Mouse (Mus musculus) gastrocnemius, adult 8-10 months (tissue): ENCODE data around the gene Ugt1a1. TPM values are rescaled to one million over a fixed set of nuclear protein-coding genes. Genes with fewer than 3 reads are reported as not detected.

Source experiments
- DNase-seq, 2 experiments: peaks; one replicate each; pipeline ENCODE4 v3.0.0; 2022; ENCODE audit warnings: low spot score in 2 of 2
- total RNA-seq, 4 experiments: library from RNA; stranded (reverse); gene quantifications; 2 replicates each; pipeline ENCODE4 v1.2.4; 2022

Ugt1a1 gene
- total RNA-seq, 4 experiments from 2014 or later = 0.12 to 0.46 TPM; not detected in 2

- DNase-seq = peak in 1 of 2 experiments; percentile 35
Observed at GRCm38 (mm10) chr1:88233421-88234247, 21.9 kb downstream of the Ugt1a1 start.

GRCm38 (mm10) chr1:88234248-88234610 lies 22.5 kb downstream of the Ugt1a1 start:
- no peak for DNase-seq

- peak in 1 of 2 experiments; percentile 15 for DNase-seq
Observed at GRCm38 (mm10) chr1:88234646-88235045, 22.9 kb downstream of the Ugt1a1 start.

DNA sequence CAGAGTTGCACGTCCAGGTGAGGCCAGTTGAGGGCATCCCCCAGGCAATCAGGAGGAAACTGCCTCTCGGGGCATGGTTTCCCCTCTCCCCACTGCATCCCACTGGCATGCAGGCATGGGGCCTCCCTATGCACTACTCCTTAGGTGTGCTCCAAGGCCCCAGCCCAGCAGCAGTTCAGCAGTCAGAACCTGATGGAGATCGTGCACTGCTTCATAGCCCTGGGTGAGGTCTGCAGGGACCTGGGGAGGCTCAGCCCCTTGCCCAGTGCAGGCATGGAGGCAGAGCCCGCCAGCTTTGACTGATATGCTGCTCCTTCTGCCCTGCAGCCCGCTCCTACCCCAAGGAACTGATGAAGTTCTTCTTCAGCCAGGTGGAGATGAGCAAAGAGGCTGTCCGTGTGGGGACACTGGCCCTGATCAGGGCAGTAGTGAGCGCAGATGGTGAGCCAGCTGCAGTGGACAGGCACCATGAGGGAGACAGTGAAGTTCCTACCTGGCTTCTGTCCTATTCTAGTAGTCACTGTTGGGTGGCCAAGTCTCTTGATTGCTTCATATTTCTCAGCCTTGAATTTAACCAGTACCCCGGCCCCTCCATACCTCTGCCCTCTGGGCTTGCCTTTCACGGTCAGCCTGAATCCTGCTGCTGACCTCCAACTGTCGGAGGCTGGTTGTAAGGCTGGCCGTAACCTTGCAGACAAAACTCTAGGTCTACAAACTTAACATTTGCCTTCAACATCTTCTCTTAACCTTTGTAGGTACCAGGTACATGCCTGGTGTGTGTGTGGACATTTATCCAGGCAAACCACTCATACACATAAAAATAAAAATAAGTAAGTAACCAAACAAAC lies 23.5 kb downstream of the Ugt1a1 start:
- DNase-seq = peak in 1 of 2 experiments; percentile 37

DNA sequence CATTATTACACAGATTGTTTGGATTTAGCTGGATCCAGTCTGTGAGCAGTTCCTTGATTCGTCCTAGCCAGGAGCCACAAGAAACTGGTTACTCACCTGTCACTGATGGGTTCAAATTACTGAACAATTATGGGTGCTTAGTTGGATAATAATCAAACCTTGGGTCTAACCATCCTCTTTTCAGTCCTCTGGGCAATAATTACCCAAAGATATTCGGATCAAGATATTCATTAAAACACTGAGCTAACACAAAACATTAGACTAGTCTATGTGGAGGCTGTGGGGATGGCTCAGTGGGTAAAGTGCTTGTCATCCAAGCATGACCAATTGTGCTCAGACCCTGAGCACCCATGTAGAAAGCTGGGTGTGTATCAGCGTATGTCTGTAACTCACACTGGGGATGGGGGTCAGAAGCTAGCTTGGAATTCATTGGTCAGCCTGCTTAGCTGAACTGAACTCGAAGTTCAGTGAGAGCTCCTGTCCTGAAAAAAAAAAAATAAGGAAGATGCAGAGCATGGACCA lies 24.2 kb downstream of the Ugt1a1 start:
- DNase-seq = no peak

GRCm38 (mm10) chr1:88237311-88237710 lies 25.6 kb downstream of the Ugt1a1 start:
- peak in 1 of 2 experiments; percentile 15 for DNase-seq

DNA sequence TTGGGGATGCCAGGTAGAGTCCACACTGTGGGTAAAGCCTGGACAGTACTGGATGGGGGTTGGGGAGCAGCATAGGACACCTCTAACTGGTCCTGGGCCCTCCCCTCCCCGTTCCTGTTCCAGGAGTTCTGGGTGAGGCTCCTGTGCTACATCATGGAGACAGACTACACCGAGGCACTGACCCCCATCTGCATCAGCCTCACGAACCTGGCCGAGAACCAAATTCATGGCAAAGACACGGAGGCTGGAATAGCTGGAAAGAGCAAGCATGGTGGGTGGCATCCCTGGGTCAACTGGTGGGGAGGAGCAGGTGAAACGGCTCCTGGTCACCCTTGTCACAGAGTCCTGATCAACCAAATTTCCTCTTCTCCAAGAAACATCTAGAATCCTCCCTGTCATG lies 27.0 kb downstream of the Ugt1a1 start:
- DNase-seq = no peak

GRCm38 (mm10) chr1:88240072-88240471 lies 28.3 kb downstream of the Ugt1a1 start:
- DNase-seq = no peak

GRCm38 (mm10) chr1:88240579-88240978 lies 28.8 kb downstream of the Ugt1a1 start:
- no peak for DNase-seq

DNA sequence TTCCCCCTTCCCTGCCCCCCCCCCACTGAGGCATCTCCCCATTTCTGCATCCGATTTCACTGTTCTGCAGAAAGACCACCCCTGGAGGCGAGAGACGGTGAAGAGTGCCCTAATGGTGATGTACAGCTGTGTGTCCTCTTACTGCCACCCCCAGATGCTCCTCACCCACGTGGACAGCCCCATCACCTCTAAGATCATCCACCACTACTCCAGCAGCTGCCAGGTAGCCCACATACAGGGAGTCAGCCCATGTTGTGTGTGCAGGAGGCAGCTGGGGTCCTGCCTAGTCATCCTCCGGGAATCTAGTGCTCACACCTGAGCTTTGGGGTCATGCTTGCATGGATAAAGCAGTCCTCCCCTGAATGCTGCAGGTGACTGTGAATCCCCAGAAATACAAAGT lies 32.1 kb downstream of the Ugt1a1 start:
- DNase-seq = no peak

DNA sequence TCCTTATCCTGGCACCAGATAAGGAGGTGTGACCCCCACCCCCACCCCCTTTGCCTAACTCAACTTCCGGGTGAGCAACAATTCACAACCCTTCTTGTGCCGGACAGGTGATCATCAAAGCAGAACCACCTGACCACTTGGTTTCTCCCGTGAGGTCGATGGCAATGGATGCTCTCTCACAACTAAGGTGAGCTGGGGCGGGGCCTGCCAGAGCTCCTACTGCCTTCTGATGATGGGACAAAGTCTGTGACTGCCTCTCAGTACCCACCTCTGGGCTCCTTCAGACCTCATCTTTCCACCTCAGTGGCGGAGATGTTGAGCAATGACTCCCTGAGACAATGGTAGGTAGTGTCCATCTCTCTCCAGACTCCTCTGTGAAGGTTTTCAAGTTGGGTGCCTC lies 34.1 kb downstream of the Ugt1a1 start:
- DNase-seq = no peak

DNA sequence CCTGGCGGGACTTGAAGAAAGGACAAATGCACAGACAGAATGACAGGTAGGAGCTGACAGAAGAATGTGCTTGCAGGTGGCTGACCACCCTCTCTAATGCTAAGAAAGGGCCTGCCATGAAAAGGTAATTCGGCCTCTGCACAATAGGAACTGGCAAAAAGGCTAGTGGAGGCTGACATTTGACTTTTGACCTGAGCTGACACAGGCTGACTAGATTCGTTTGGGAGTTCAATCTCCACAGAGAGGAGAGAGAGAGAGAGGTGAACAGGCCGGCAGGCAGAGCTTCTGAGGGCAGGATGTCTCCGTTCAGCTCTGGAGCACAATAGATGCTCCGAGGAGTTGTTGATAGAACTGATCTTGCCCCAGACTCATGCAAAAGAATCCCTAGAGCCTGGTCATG lies 34.6 kb downstream of the Ugt1a1 start:
- no peak for DNase-seq

DNA sequence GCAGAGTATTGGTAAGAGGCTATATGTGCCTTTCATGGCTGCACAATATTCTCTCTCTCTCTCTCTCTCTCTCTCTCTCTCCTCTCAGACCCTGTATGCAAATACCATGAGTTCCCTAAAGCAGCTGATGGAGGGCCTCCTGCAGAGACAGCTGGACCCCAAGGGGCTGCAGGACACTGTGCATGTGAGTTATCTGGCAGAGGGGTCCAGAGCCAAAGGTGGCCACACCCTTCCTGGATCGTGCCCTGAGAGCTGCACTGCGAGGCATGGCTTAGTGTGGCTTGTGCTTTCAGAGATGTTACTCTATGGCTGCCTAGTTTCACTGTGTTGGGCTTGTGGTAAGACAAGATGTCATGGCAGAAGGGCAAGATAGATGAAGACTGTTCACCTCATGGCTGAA lies 35.9 kb downstream of the Ugt1a1 start:
- no peak for DNase-seq

DNA sequence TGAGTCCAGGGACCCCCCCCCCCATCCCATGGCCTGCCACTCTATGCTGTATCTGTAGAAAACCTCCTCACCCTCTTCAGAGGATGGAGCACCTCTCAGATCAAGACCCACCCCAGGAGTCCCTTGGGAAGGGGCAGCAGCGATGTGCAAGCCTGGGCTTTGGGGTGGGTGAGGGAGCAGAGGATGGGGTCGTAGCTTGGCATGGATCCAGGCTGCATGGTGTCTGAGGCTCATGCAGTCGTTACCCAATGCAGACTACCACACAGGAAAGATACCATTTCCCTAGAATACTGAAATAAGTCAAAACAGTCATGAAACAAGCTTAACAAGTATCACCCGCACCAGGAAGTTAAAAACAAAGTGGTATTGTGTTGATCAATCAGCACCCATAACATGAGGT lies 36.9 kb downstream of the Ugt1a1 start:
- DNase-seq = no peak

DNA sequence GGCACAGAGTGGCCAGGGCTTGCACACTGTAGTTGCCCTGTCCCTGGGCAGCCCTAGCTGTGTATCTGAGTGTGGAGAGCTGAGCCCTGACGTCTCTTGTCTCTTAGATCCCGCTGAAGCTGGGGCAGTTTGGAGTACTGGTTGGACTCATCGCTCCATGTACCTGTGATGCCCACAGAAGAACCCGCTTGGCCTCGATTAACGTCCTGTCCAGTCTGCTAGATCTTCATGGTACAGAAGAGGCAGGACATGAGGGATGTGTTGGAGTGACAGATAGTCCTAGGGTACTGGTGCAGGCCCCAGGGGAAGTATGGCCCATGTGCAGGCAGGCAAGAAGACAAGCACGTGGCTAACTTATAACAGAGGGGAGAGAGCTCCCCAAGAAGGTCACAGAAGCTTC lies 37.8 kb downstream of the Ugt1a1 start:
- DNase-seq = no peak

GRCm38 (mm10) chr1:88250023-88250422 lies 38.3 kb downstream of the Ugt1a1 start:
- no peak for DNase-seq

DNA sequence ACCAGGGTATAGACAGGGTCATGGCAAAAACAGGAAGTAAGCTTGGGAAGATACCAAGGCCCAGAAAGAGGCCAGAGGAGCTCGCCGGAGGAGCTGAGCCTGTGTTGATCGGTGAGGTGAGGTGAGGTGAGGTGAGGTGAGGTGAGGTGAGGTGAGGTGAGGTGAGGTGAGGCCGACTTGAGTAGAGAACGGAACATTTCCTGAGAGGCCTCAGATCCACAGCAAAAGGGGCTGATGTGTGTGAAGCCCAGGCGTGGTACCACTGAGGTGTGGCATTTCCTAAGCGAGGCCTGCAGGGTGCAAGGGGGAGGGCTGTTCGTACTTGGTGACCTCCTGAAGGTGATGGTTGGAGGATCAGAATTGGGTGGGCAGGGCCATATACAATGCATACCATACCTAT lies 41.3 kb downstream of the Ugt1a1 start:
- no peak for DNase-seq

DNA sequence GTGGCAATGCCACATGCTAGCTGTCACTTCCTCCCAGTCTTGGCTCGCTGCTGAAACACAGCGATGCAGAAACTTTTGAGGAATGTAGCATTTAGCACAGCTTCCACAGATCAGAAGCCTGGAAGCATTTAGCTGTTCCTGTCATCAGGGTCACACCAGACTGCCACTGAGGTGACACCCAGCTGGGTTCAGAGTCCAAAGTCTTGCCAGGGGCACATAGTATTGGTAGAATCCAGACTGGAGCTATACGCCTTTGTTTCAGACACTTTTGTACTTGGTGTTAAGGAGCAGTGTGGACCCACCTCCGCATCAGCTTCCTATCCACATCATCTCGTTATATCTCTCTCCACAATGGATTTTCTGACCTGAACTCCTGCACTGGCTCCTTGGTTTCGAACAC lies 41.8 kb downstream of the Ugt1a1 start:
- DNase-seq = no peak

- DNase-seq = no peak
Observed at GRCm38 (mm10) chr1:88254793-88255465, 43.2 kb downstream of the Ugt1a1 start.

DNA sequence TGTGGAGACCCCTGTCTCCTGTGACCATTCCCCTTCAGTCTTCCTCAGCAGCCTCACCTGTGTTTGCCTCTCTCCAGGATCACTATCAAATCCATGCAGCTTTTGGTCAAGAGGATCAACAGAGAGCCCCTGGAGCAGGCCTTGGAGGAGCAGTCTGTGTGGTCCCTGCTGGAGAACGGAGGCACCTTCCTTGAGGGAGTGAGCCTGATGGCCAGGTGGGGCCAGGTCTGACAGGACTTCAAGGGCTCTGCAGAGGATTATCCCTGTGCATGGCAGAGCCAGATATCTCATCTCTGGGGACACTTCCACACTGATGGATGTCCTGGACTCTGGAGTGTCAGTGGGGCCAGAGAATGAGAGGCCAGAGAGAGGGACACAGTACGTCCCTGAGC lies 43.7 kb downstream of the Ugt1a1 start:
- no peak for DNase-seq

DNA sequence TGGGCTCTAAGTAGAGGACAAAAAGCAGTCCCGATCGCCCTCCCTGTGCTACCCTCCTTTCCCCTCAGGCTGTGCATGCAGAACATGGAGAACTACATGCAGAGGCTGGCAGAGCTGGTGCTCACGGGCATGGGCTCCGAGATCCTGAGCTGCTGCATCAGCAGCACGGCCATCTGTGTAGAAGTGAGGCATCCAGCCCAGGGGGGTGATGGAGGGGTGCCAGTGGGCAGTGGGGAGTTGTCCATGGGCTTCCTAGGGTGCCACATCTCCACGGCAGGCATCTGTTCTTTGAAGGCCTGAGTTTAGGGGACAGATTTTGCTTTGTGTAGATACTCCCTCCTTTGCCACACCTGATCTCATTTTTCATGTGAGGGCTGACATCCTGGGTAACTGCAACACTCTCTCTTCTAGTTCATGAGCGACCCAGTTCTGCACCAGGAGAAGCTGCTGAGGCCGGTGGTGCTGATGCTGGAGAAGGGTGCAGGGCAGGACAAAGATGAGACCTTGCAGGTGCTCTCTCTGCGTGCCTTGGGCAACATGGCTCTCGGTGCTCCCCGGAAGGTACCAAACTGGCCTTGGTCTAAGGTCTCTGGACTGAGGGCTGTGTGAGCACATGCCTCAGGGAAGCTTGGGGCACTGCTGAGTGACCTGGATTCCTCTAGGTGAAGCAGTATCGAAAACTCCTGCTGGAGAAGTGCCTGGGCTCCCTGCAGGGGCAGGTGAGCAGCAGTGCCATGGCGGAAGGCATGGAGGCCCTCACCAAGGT lies 44.4 kb downstream of the Ugt1a1 start:
- DNase-seq = no peak
